Mouse (Mus musculus) cerebellum, postnatal 25 days (tissue): ENCODE data around the gene Arhgap23.
A peak's percentile ranks its signal among the peaks of the same experiment; 100 is the strongest.

Experiments used
- DNase-seq, 2 experiments: peaks; one replicate each; pipeline ENCODE4 v3.0.0; 2021; ENCODE audit warnings: mixed read lengths in 2 of 2

The Arhgap23 gene

GRCm38 (mm10) chr11:97534442-97535307, 119.3 kb downstream of the Arhgap23 start:
- peak; percentile 75 to 80 for DNase-seq

DNA sequence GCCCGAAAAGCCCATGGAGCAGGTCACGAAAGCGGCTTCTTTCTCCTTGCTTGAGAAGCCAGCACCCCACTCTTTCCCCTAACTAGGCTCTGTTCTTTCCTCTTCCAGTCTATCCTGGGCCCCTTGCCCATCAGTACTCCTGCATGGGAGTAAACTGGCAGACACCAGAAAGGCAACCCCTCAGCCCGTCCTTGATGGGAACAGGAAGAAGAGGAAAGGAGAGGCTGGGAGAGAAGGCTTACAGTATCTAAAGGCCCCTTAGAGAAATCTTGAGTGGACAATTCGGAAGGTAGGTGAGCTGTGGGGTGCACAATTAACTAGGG, 119.9 kb downstream of the Arhgap23 start:
- DNase-seq = no peak

DNA sequence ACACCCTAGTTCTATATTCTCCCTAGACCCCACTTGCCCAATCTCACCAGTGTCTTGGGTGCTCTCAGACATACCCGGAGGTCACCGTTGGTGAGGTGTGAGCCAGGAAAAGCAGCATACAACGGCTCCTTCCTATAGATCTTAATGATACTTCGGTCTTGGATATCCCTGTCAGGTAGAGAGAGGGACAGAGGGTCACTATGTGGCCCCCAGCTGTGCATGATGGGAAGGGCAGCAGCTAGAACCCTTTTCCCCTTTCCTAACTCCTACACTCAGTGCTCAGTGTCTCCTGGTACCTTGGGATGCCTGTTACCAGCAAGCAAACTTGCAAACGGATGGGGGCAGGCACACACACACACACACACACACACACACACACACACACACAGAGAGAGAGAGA, 120.3 kb downstream of the Arhgap23 start:
- peak in 1 of 2 experiments; percentile 53 for DNase-seq

GRCm38 (mm10) chr11:97536083-97536747, 120.9 kb downstream of the Arhgap23 start:
- peak; percentile 71 to 72 for DNase-seq

- DNase-seq = peak; percentile 92 to 94
These were observed 121.7 kb downstream of the Arhgap23 start for GRCm38 (mm10) chr11:97536835-97537579.

DNA sequence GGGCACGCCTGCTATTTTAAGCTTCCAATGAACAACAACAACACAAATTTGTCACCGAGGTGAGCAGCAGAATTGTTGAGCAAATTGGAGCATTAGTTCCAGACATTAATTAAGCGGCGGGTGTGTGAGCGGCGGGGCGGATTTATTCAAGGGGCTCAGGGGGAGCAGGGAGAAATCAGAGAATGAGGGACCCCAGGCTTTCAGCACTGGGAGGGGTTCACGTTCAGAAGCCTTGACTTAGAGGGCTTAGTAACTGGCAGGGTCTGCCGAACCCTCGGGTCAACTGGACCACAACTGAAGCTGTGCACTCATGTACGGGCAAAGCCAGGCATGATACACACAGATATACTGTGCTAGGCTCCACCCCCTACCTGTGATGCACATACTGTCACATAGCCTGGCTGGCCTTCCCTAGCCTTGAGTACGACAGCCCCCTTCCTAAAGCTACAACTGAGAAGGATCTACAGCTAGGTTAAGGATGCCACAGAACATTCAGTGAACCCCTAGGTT, 122.3 kb downstream of the Arhgap23 start:
- peak; percentile 60 to 71 for DNase-seq

DNA sequence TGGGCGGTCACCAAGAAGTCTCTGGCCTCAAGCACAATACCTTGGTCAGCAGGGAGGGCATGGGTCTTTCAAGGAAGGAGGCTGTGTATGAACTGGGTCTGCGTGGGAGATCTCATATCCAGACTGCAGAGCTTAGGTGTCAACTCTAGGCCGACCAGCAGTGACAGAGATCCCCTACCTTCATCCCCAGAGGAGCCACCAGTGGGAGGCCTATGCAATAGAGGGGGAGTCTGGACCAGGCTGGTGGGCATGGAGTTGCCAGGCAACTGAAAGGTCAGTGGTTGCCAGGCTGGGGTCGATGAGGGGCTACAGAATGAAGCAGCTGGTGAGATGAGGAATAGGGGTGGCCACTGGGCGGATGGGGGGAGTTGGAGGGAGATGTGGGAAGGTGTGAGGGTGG, 124.3 kb downstream of the Arhgap23 start:
- peak in 1 of 2 experiments; percentile 37 for DNase-seq

- no peak for DNase-seq
These were observed 124.8 kb downstream of the Arhgap23 start for GRCm38 (mm10) chr11:97540136-97540535.

- DNase-seq = peak; percentile 51 to 68
These were observed 125.3 kb downstream of the Arhgap23 start for GRCm38 (mm10) chr11:97540604-97541003.

DNA sequence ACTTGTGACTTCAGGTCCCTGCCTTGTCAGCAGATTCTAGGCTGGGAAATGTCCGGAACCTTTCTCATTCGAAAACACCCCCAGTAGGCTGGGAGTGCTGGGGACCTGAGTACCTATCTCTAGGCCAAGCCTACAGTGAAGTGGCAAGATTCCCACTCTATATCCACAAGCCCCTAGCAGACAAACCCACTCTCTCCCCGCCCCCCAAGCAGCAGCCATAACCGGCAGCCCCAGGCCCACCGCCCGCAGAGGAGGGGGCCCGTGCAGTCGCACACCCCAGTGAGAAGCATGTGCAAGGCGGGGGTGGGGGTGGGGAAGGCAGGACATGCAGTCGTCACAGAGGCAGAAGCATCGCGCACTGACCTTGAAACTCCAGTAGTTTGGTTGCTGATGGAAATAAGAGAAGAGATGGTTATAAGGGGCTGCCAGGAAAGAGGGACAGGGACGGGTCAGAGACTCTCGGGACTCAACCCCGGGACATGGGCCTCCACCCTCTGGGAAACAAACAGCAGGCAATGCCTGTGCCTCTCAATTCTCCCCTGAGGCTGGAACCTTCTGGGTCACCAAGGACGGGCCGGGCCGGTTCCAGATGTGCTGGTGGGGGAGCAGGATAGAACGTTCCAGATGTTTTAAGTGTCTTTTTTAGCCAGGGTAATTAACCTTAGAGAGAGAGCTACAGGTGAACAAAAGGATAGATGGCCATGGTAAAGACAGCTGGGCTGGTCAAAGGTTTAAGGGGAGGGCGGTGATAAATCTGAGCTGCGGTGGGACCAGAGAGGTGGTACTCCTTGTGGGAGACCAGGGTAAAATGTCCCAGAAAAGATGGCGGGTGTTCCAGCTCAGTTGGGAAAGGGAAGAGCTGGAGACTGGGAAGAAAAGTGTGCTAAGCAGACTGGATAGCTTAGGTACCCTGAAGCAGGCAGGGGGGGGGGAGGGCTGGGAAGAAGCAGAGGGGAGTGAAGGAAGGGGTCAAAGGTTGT, 127.1 kb downstream of the Arhgap23 start:
- peak; percentile 51 to 52 for DNase-seq

- peak; percentile 99 to 100 for DNase-seq
These were observed 127.9 kb downstream of the Arhgap23 start for GRCm38 (mm10) chr11:97543181-97543733.

DNA sequence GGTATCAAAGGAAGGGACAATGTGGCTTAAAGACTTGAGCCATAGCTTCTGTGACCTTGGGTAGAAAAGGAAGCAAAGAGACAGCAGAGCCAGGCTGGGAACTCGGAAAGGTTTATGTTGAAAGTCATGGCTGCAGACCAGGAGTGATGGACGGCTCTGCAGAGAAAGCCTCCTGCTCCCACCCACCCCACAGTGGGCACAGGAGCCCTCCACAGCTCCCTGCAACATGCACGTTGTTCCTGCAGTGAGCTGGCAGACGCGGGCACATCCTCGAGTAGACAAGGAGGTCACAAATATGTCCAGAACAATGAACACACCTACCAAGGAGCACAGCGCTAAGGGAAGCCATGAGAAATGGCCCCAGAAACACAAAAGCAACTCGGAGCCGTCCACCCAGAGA, 128.6 kb downstream of the Arhgap23 start:
- DNase-seq = no peak

- peak; percentile 60 to 64 for DNase-seq
These were observed 130.7 kb downstream of the Arhgap23 start for GRCm38 (mm10) chr11:97545808-97546560.

DNA sequence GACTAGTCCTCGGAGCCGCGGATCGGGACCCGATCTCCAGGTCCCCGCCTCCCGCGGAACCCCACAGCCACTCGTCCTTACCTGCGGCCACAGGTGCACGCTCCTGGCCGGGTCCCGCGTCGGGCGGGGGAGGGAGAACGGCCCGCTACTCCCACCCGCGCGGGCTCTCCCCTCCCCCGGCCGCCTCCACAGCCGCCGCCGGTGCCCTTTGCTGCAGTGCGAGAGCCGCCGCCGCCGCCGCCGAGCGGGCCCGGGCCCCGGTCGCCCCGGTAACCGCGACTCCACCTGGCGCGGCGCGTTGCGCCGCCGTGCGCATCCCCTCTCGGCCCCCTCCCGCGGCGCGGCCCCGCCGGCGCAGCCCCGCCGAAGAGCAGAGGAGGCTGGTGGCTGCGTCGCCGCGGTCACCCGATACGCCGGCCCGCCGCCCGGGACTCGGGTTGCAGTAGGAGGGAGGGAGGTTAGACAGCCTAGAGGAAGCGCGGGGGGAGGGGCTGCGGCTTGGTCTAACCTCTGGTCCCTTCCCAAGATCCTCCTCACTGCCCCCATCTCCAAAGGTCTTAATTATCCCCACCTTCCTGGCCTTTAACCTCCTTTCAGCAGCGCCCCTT, 131.6 kb downstream of the Arhgap23 start:
- DNase-seq = peak; percentile 79 to 87

DNA sequence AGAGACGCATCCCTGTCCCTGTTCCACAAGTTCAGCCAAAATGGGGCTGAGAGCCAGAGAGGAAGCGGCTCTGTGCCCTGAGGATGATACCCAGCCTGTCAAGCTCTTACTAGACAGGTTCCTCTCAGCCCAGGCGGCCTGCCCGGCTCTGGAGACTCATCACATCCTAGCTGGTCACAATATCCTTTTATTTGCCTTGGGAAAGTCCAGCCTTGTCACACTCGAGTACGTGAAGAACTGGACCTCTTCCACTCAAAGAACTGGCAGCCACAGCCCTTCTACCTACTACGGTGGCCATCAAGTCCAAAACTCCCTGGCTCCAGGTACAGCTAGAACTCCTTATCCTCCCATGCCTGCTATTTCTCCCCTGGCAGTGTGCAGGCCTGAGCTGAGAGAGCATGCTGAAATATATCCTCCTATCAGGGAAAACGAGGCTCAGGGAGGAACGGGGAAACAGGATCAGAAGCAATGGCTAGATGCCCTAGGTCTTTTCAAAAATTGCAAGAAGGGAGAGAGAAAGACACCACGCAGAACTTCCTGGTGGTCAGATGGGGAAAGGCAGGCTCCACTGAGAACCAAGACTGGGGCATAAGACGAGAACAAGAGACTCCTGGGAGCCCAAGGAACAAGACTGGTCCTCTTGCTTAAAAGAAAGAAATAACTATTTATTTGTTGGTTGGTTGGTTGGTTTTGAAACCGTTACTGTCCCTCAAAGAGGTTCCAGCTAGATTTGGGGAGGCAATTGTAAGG, 132.8 kb downstream of the Arhgap23 start:
- peak; percentile 65 to 66 for DNase-seq

DNA sequence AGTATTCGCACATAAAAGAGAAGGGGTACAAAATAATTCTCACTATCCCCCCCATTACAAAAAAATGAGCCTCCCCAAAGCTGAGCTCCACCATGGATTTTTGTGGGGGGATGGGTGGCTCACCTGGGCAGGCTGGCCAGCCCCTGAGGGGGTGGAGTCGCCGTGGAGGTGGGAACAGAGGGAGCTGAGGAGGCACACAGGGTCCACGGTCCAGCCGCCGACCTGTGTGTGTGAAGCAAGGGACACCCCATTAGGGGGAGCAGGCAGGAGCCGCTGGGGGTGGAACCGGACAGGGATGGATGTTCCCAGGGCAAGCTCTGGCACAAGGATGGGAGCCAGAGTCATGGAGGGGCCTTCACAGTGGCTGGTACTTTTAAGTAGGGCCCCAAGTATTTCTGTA, 133.4 kb downstream of the Arhgap23 start:
- DNase-seq = peak; percentile 30 to 50
